Mouse (Mus musculus) ES-E14 (cell line): ENCODE data around the gene Stmn1.

Source experiments
- CHD2 ChIP-seq: IDR thresholded peaks from 2 replicates; pipeline ENCODE4 v1.6.1; 2014; ENCODE audit warnings: mild to moderate bottlenecking, low read depth, low read length, inconsistent platforms
- HCFC1 ChIP-seq: IDR thresholded peaks from 2 replicates; pipeline ENCODE4 v1.6.1; 2012; ENCODE audit warnings: low read length, inconsistent platforms, borderline replicate concordance; ENCODE audit not compliant: insufficient read depth
- MAFK ChIP-seq: IDR thresholded peaks from 2 replicates; pipeline ENCODE4 v1.6.1; 2014; ENCODE audit warnings: mild to moderate bottlenecking, low read depth, low read length, inconsistent platforms; ENCODE audit not compliant: insufficient read depth
- ZNF384 ChIP-seq: IDR thresholded peaks from 2 replicates; pipeline ENCODE4 v1.6.1; 2012; ENCODE audit warnings: low read depth, low read length, inconsistent platforms

GRCm38 (mm10) chr4:134489986-134490665, 22.0 kb downstream of the Stmn1 start:
- no peak for TF ChIP-seq ZNF384
- TF ChIP-seq HCFC1, result no peak
- TF ChIP-seq CHD2, result no peak
- no peak for TF ChIP-seq MAFK
